Mouse (Mus musculus): ENCODE results near the gene Hist1h2be.
"Not testable (repeated sequence)": the region's sequence is repeated elsewhere in the genome, so short reads cannot be mapped to it uniquely, and the experiment has no call there.

Gene Hist1h2be

DNA sequence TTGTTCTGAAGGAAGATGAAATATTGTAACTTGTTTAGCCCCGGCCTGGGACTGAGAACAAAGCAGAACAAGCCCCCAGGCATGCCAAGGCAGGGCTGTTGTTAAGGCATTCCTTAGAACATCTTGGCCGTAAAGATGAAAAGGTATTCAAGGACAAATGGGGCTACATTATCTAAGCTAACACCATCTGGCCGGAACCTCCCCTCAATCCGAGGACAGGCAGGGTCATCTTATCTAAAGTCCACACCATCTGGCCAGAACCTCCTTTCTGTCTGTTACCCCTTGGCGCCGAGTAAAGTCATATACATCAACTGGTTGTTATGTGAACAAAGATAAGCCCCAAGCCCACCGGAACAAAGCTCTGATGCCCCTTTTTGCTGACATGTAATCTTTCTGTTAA lies 29.0 kb downstream of the Hist1h2be start:
- not testable (repeated sequence) for DNase-seq

DNA sequence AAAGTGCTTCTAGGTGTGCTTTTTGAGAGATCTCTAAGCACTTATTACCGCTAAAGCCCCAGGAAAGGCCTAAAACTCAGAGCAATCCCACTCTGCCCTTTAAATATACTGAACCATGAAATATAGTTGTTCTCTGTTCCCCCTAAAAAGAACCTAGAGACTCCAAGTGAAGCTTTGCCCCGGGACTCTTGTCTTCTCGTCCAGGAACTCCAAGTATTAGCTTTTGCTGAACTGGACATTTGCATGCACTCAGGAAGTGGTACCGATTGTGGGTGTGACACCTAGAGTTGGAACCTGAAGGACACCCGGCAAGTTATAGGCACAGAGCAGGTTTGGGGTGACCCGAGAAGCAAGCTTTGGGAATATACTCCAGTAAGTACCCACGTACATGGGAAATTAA lies 29.7 kb downstream of the Hist1h2be start:
- no peak for DNase-seq

DNA sequence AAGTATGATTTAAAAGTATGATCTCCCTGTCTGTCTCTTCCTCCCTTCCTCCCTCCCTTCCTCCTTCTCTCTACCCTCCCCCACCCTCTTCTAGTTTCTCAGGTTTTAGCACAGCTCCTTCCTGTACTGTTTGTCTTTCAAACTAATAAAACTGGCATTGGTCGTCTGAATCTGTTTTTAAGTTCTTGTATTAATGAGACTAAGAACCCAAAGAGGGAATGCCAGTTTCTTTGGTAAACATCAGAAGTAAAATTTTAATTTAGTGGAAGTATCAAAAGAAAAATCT lies 34.0 kb downstream of the Hist1h2be start:
- DNase-seq = no peak

DNA sequence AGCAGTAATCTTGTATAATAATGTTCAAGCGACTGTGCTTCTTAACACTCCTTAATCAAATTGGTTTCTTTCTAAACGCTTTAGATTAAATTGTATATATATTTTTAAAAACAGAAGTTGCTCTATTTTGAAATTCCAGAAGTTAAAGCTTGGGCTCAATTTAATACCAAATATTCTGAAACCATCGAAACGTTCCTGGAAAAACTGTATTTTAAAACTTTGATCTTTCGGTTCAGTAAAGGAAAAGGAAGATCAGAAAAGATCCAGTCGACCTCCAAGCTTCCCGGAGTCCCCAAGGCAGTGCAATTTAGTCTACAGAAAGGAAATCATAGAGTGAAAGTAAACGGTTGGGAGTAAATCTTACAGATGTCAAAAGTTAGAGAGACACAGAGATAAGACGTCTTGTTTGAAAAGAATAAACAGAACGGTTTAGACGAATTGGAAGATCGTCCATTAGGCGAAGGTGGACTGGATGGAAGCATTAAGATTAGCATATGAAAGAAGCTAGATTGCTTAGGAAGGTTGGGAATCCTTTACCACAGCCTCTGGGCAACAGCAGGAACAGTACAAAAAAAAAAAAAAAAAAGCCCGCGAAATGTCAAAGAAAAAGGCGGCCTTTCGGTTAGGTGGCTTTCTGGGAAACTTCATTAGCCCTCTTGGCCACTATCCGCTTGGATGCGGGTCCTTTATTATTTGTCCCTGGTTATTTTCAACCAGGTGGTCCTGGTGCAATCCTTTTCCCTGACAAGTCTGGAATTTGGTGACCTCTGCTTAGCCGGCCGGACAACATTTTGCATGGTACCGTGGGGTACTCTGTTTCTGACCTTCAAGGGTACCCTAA lies 34.6 kb downstream of the Hist1h2be start:
- DNase-seq = peak; percentile 62

DNA sequence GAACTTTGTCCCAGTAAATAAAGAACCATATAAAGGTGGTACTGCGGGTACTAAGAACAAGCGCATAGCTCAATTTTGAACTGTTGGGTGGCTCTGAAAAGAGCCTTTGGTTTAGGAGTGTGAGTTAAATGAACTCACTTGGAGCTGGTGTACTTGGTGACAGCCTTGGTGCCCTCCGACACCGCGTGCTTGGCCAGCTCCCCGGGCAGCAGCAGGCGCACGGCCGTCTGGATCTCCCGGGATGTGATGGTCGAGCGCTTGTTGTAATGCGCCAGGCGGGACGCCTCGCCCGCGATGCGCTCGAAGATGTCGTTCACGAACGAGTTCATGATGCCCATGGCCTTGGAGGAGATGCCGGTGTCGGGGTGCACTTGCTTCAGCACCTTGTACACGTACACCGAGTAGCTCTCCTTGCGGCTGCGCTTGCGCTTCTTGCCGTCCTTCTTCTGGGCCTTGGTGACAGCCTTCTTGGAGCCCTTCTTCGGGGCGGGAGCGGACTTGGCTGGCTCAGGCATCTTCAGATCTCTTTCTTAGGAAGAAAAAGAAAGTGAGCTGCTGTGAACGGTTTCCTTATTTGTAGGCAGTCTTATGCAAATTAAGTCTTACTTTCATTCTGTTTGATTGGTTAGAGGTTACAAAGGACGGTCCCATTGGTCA lies 35.4 kb downstream of the Hist1h2be start:
- peak; percentile 96 for DNase-seq

DNA sequence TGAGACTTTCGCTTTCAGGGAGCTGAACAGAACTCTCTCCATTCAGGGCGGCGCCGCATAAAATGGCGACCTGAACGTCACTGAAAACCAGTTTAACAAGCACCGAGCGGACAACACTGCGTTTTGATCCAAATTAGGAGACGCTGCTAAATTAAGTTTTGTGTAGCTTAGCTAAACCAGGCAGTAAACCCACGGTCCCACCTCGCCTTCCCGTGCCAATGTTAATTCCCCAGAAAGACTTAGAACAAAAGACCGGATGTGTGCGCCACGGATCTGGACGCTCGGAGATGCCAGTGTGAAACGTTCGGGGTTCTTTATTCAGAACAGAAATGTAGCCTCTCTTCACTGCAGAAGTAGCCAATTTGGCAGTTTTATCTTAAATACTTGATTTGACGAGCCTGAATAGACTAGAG lies 35.9 kb downstream of the Hist1h2be start:
- peak; percentile 80 for DNase-seq

DNA sequence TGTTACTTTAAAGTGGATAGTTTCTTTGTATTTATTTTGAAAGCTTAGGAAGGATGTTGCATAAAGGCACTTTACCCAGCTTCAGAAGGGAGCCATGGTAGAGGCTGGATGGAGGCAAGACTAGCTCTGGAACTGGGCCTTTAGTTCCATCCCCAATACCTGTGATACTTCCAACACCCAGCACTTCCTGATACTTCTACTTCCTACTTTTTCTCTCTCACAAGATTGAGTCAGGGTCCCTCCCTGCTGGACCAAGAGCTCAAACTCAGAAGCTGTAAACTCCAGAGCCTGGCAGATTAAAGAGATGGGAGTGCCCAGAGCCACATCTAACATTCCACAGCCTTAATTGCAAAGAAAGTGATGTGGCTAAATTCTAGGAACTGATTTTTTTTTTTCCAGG lies 36.6 kb downstream of the Hist1h2be start:
- no peak for DNase-seq

DNA sequence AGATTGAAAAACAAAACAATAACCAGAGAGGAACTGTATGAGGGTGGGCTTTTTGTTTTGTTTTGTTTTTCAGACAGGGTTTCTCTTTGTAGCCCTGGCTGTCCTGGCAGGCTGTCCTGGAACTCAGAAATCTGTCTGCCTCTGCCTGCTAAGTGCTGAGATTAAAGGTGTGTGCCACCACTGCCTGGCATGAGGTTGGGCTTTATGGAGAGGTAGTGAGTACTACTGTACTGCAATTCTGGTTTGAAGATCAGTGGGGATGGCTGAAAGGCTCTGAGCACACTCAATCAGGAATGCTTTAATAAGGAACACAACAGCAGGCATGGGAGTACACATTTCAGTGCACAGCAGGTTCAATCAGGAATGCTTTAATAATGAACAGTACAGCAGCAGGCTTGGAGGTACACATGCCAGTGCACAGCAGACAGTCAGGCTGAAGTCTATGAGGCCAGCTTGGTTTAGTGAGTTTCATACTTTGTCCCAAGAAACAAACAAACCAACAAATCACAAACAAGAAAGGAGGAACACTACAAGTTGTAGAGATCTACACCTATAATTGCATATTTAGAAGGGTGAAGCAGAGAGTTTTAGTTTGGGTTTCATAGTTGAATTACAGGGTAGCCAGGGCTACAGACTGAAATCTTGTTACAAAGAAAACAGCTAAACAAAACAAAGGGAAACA lies 37.4 kb downstream of the Hist1h2be start:
- no peak for DNase-seq

DNA sequence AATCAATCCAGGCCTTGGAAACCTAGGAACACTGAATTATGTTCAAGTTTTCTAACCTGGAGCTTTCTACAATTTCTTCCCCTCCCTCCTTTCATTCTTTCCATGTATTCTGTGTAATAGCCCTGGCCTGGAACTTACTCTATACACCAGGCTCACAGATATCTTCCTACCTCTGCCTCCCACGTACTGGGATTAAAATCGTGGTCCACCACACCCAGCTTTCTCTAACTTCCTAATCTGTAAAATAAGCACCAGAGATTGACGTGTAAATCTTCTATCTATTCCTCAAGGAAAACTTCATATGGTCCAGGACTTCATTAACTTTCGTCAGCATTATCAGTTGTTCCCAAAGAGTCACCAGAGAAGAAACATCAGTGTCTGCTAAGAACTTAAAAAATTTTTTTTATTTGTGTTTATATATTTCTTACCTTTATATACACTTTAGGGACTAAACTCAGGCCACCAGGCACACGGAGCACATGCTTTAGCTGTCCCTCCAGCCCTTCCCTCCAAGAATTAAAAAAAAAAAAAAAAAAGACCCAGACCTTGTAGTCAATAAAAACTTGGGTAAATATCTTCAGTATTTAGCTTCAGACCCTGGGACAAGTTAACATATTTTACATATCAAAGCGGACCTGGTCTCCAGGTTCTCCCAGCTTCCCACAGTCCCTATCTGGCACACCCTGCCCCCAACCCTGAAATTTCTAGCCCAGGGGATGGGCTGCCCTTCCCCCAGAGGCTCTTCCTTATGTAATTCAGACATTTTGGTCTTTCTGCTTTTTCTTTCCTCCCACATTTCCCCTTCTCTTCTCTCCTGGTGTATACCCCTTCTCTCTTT lies 38.5 kb downstream of the Hist1h2be start:
- DNase-seq = no peak

DNA sequence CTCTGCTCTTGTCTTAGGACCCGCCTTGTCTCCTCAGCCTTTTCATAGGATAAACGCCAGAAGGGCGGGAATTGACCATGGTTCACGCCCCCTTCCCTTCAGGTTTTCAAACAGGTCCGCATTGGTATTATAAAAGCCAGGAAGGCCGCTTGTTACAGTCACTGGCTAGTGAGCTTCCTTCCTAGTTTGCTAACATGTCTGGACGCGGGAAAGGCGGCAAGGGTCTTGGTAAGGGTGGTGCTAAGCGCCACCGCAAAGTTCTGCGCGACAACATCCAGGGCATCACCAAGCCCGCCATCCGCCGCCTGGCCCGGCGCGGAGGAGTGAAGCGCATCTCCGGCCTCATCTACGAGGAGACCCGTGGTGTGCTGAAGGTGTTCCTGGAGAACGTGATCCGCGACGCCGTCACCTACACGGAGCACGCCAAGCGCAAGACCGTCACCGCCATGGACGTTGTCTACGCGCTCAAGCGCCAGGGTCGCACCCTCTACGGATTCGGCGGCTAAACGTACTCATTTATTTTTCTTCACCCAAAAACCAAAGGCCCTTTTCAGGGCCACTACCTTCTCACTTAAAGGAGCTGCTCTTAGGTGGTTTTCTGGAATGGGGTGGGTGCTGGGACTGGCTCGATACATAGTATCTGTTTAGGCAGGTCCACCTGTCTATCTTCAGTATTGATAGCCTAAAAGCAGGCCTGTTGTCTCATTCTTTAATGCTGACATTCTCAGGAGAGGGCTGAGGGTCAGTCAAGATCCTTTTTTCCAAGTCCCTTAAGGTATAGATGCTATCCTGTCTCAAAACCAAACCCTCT lies 39.3 kb downstream of the Hist1h2be start, which contains the start of gene Hist1h4d:
TSS of gene Hist1h4d (plus strand) at position 191 of the 811 bp plus-strand sequence.
- DNase-seq = peak; percentile 99

DNA sequence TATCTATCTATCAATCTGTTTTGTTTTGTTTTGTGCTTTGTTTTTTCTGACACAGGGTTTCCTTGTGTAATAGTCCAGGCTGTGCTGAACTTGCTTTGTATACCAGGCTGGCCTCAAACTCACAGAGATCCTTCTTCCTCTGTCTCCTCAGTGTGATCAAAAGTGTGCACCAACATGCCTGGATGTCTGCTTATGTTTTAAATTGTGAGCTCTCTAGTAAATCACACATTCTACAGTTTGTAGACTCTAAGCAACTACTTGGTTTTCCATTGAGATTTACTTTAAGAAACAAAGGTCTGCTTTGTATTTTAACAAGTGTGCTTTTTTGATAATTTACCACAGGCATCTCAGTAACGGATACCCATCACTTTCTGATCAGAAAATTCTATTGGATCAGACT lies 43.1 kb downstream of the Hist1h2be start:
- DNase-seq = no peak

DNA sequence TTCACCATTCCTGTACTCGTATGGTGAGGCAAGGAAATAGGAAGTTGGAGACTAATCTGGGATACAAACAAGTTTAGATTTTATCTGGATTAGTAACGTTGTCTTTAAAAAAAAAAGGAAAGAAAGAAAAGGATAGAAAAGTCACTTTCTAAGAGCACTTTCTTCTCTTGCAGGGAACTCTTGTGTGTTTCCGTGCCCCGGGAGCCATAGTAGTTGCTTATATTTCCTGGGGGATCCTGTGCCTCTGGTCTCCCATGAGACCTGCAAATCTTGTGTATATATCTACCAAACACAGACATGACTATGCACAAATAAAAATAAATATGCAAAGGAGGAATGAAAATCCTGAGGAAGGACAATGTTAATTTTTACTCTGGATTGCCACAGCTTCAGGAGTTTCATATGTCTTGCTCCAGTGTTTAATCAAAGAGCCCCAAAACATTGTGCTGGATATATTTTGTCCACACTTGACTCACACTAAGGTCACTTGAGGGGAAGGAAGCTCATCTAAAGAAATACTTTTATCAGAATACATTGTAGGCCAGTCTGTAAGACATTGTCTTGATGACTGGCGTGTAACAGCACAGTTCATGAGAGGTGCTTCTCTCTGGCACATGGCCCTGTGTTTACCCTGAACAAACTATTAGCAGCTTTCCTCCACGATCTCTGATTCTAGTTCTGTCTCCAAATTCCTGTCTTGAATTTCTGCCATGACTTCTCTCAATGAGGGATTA lies 43.9 kb downstream of the Hist1h2be start:
- no peak for DNase-seq

DNA sequence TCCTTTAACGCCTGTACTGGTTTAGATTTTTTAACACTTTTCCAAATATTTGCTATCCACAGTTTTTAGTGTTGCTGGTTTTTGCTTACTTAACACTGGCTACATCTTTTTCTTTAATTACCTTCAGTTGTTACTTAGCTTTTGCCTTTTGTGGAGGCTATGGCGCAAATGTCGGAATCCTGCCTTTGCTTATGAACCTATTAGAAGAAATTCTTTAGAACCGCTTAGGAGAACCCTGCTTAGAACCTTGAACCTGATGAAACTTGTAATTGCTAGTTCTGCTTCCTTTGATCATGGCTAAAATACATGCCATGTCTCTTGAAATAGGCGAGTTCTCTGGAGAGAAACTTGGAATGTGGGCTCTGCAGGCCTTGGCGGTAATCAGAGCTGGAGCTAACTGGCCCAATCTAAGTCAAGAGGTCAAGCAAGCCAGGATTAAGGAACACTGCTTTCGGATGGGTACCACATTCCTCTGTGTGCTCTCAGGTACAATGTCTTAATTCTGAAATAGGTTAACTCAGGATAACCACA lies 44.5 kb downstream of the Hist1h2be start:
- DNase-seq = peak; percentile 27

DNA sequence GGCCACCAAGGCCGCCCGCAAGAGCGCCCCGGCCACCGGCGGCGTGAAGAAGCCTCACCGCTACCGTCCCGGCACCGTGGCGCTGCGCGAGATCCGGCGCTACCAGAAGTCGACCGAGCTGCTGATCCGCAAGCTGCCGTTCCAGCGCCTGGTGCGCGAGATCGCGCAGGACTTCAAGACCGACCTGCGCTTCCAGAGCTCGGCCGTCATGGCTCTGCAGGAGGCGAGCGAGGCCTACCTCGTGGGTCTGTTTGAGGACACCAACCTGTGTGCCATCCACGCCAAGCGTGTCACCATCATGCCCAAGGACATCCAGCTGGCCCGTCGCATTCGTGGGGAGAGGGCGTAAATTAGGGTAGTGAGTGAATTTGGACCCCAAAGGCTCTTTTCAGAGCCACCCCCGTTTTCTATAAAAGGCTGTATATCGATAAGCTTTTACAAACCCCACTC lies 45.0 kb downstream of the Hist1h2be start:
- peak; percentile 39 for DNase-seq

DNA sequence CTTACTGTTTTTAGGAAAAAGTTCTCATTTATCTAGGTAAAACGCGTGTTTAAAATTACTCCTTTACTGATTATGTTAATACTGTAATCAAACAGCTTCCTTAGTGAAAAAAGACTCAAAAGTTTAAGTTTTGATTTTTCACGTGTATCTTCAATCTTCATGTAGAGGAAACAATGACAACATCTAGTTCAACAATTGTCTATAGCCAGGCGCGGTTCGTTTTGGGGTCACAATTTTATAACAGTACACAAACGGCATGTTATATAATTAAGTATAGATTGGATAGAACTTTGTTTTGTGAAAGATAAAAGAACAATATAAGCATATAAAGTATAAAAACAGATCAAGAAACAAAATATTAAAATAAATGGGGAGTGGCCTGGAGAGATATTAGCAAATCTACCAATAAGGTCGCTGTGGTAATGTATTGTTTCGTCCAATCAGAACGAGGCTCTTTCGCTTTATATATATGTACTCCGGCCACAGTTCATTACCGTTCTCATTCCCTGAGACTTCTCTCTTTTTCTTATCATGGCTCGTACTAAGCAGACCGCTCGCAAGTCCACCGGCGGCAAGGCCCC lies 45.6 kb downstream of the Hist1h2be start, which contains the start of gene Hist1h3d:
TSS of gene Hist1h3d (plus strand) at position 493 of the 581 bp plus-strand sequence.
- DNase-seq = peak; percentile 93

DNA sequence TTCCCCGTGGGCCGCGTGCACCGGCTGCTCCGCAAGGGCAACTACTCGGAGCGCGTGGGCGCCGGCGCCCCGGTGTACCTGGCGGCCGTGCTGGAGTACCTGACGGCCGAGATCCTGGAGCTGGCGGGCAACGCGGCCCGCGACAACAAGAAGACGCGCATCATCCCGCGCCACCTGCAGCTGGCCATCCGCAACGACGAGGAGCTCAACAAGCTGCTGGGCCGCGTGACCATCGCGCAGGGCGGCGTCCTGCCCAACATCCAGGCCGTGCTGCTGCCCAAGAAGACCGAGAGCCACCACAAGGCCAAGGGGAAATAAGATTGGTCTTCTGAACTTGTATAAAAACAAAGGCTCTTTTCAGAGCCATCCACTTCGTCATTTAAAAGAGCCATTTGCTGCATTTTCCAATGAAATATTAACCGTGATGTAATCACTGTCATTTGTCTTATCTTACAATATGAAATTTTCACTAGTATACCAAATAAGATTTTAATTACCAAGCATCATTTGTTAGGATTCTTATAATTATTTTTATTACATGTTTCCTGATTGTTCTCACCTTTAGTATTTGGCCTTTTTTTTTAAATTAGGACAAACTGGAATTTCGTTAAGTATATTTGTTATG lies 46.3 kb downstream of the Hist1h2be start:
- peak; percentile 46 for DNase-seq

DNA sequence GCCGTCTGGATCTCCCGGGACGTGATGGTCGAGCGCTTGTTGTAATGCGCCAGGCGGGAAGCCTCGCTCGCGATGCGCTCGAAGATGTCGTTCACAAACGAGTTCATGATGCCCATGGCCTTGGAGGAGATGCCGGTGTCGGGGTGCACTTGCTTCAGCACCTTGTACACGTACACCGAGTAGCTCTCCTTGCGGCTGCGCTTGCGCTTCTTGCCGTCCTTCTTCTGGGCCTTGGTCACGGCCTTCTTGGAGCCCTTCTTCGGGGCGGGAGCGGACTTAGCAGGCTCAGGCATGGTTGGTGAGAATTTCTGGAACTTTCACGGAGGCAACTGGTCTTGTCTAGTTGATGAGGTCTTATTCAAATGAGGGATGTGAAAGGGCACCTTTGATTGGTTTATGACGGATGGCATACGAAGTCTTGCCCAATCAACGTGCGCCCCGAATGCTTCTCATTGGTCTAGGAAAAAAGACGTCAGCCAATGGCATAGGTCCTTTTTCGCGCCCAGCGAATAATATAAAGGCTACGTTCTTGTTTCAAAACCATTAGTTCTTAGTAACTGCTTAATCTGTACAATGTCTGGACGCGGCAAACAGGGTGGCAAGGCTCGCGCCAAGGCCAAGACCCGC lies 46.9 kb downstream of the Hist1h2be start, which contains the start of the genes Hist1h2bf and Hist1h2ad:
TSS of gene Hist1h2bf (minus strand) at position 299 of the 627 bp plus-strand sequence.
TSS of gene Hist1h2ad (plus strand) at position 484 of the 627 bp plus-strand sequence.
- peak; percentile 100 for DNase-seq

DNA sequence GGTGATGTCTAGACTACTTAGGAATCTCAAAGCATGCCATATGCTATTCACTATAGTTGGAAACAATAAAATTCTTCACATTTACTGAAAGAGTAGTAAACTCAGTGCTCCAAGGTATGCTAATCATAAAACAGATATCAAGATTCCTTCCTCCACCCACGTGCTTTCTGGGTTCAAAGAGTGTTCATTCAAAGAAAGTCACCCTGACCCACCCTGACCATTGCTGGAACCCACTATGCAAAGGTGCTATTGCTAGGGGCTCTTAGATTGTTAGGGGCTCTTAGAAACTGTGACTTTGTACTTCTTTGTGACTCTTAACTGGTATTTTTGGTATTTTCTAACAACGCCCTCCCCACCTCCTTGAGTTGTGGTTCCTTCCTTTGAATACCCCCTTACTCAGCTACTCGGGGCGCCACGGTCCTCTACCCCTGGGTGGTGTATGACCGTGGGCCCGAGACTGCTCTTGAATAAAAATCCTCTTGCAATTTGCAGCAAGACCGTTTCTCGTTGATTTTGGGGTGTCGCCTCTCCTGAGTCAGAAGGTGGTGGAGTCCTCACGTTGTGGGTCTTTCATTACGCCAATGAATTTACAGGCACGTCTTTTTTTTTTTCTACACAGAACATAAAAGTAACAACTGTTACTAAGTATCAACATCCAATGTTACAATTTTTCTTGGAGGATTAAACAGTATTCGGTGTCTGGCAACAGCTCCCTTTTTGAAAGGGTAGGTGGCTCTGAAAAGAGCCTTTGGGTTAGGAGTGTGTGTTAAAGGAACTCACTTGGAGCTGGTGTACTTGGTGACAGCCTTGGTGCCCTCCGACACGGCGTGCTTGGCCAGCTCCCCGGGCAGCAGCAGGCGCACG lies 47.7 kb downstream of the Hist1h2be start:
- DNase-seq = not testable (repeated sequence)
